Mouse (Mus musculus) ES-Bruce4 (cell line): ENCODE measurements around the gene Olfr2.

Source experiments
- CTCF ChIP-seq: IDR thresholded peaks from one replicate; pipeline ENCODE4 v1.8.1; 2011; ENCODE audit warnings: low read depth, low read length
- EP300 ChIP-seq: IDR thresholded peaks from 2 replicates; pipeline ENCODE4 v1.6.1; 2011; ENCODE audit warnings: low read depth, low read length; ENCODE audit not compliant: insufficient read depth
- POLR2A ChIP-seq: IDR thresholded peaks from one replicate; pipeline ENCODE4 v1.8.1; 2011; ENCODE audit warnings: low read length; ENCODE audit not compliant: insufficient read depth

DNA sequence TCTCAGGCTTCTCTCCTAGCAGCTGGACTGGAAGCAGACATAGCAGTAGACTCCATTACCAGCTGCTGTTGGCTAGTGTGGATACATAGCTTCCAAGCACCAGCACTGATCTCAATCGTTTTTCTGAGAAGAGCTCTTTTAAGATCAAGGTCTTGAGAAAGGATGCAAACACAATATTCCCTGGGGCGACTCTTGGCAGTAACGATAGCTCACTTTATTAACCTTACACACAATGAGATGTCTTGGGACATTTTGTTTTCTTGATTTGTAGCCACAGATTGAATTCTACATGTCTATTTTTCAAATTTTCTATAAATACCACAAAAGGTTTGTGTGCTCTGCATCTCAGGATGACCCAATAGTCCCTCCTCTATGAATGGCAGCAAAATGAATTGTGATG is 57.7 kb downstream of the Olfr2 start, which contains the start of gene Olfr710:
- TF ChIP-seq EP300: no peak
- no peak for TF ChIP-seq POLR2A
- no peak for TF ChIP-seq CTCF
